ENCODE assay signal across 26 mouse cellular contexts in the genomic region with DNA sequence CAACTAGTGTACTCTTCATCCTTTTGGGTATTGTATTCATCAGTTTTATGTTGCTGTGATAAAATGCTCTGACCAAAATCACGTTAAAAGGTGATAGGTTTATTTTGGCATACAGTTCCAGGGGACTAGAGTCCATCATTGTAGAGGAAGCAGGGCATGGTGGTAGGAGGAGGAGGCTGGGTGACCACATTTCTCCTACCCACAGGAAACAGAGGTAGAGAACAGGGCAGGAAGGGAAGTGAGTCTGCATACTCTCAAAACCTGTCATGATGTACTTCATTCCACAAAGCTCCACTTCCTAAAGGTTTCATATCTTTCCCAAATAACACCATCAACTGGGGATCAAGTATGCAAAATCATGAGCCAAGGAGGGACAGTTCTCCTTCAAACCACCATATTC.
"Had no signal": no experiment of that assay in that cellular context is flagged by ENCODE, and none has a peak within 500 bp of the region (broad histone marks: within the 10 kb centered on the region; RNA-seq: fewer than 3 reads in every experiment).

No protein-coding gene starts in this region.

- H3K36me3 ChIP-seq: limb, embryonic 10.5 days; limb, embryonic 12.5 days; liver, embryonic 13.5 days had no signal

- H3K27ac ChIP-seq: gastrocnemius, adult 2 months; heart, embryonic 10.5 days; hindbrain, embryonic 13.5 days; hindbrain, embryonic 15.5 days; hindbrain, postnatal 0 days; kidney, embryonic 15.5 days; kidney, postnatal 0 days; layer of hippocampus, adult 2 months; left cerebral cortex, adult 2 months; limb, embryonic 10.5 days; limb, embryonic 12.5 days; liver, embryonic 13.5 days had no signal

- H3K27me3 ChIP-seq: heart, embryonic 12.5 days; hindbrain, embryonic 13.5 days; hindbrain, embryonic 15.5 days; kidney, embryonic 15.5 days; limb, embryonic 12.5 days; liver, embryonic 13.5 days had no signal

- H3K4me3 ChIP-seq: gastrocnemius, adult 2 months; heart, embryonic 10.5 days; heart, embryonic 12.5 days; hindbrain, embryonic 13.5 days; hindbrain, embryonic 15.5 days; kidney, embryonic 15.5 days; layer of hippocampus, adult 2 months; left cerebral cortex, adult 2 months; limb, embryonic 10.5 days; limb, embryonic 12.5 days; liver, embryonic 13.5 days had no signal

- ATAC-seq: hindbrain, postnatal 0 days; intestine, embryonic 16.5 days had no signal

- H3K4me2 ChIP-seq: heart, embryonic 12.5 days; hindbrain, embryonic 13.5 days; hindbrain, embryonic 15.5 days; kidney, embryonic 15.5 days; limb, embryonic 12.5 days; liver, embryonic 11.5 days; liver, embryonic 13.5 days had no signal

- H3K9ac ChIP-seq: heart, embryonic 12.5 days; hindbrain, embryonic 13.5 days; hindbrain, embryonic 15.5 days; kidney, embryonic 15.5 days; limb, embryonic 12.5 days; liver, embryonic 13.5 days had no signal

- DNase-seq: gastrocnemius, adult 2 months; gastrocnemius, postnatal 10 days; gastrocnemius, postnatal 25 days; heart, adult 18-20 months; heart, postnatal 14 days; heart, postnatal 36 days; kidney, adult 11 months; kidney, adult 2 months; kidney, adult 9 months; kidney, postnatal 14 days; kidney, postnatal 36 days; liver; liver, embryonic 13.5 days had no signal

- H3K4me1 ChIP-seq: limb, embryonic 10.5 days; limb, embryonic 12.5 days had no signal

- H3K9me3 ChIP-seq: heart, embryonic 10.5 days; heart, embryonic 12.5 days; hindbrain, embryonic 13.5 days; hindbrain, embryonic 15.5 days; kidney, embryonic 15.5 days; limb, embryonic 10.5 days; limb, embryonic 12.5 days; liver, embryonic 13.5 days had no signal
